Mouse (Mus musculus): ENCODE measurements around the gene Parp6. TPM values are rescaled to one million over a fixed set of nuclear protein-coding genes. Genes with fewer than 3 reads are reported as not detected.

Parp6 gene
- total and polyA plus RNA-seq, 3 experiments, result 6.4 to 13.8 TPM; not detected in 1

- Histone ChIP-seq H3K9ac (ENCODE audit: control insufficient read depth, low read depth, low read length, poor library complexity, severe bottlenecking) (no peak overlapping the region), H3K27ac (ENCODE audit: control insufficient read depth, low read depth, low read length) (no peak overlapping the region), H3K27me3 (ENCODE audit: control insufficient read depth in 1 of 2, insufficient read depth in 2 of 2, low read length in 2 of 2) (peaks cover 0 to 5% of the 10 kb centered on the region in 2 experiments; a peak in 2 of 4 replicates), H3K36me3 (ENCODE audit: control insufficient read depth in 1 of 2, insufficient read depth in 2 of 2, low read length in 2 of 2) (peaks cover 0 to 8% of the 10 kb centered on the region in 2 experiments; a peak in 2 of 4 replicates), H3K4me1 (ENCODE audit: control insufficient read depth in 1 of 2, insufficient read depth in 2 of 2, low read length in 2 of 2) (peaks cover 0 to 12% of the 10 kb centered on the region in 2 experiments; a peak in 1 of 4 replicates), H3K9me3 (replicated peaks; ENCODE audit: insufficient read depth, low read length) (no peaks in the 10 kb centered on the region), H3K79me2 (ENCODE audit: control insufficient read depth, insufficient read depth, low read length, poor library complexity) (no peaks in the 10 kb centered on the region), H3K4me3 (ENCODE audit: control insufficient read depth in 1 of 2, insufficient read depth in 1 of 2, low read depth in 2 of 2, low read length in 2 of 2) (no peak overlapping the region)
- TF ChIP-seq MYC (IDR thresholded peaks at IDR 0.05; ENCODE audit: low read depth, low read length) (no peak), NELFE (IDR thresholded peaks at IDR 0.05; ENCODE audit: low read depth, low read length) (no peak), BHLHE40 (IDR thresholded peaks at IDR 0.05; ENCODE audit: borderline replicate concordance, low read depth, low read length) (no peak), ZKSCAN1 (IDR thresholded peaks at IDR 0.05; ENCODE audit: low read depth, low read length) (no peak), UBTF (IDR thresholded peaks at IDR 0.05; ENCODE audit: borderline replicate concordance, insufficient read depth, low read depth, low read length) (no peak), HCFC1 (IDR thresholded peaks at IDR 0.05; ENCODE audit: low read depth, low read length) (no peak), E2F4 (IDR thresholded peaks at IDR 0.05; ENCODE audit: borderline replicate concordance, low read depth, low read length) (no peak), CTCF (IDR thresholded peaks at IDR 0.05 in 2 of 3, conservative IDR thresholded peaks at IDR 0.05 in 1 of 3; ENCODE audit: control insufficient read depth in 1 of 3, insufficient read depth in 1 of 3, low read depth in 2 of 3, low read length in 3 of 3, poor library complexity in 1 of 3, severe bottlenecking in 1 of 3) (no peak), POLR2AphosphoS2 (IDR thresholded peaks at IDR 0.05; ENCODE audit: low read length) (no peak), ELF1 (IDR thresholded peaks at IDR 0.05; ENCODE audit: low read depth, low read length) (no peak), CHD2 (IDR thresholded peaks at IDR 0.05; ENCODE audit: low read length) (no peak), JUND (IDR thresholded peaks at IDR 0.05; ENCODE audit: low read depth, low read length) (no peak), TBP (IDR thresholded peaks at IDR 0.05; ENCODE audit: low read depth, low read length) (no peak), KAT2A (conservative IDR thresholded peaks at IDR 0.05; ENCODE audit: low read depth, low read length) (no peak), MXI1 (IDR thresholded peaks at IDR 0.05; ENCODE audit: low read depth, low read length) (no peak)
- DNase-seq (ENCODE audit: low read depth, low spot score), result no peak
These were observed 28.8 kb upstream of the Parp6 start for GRCm38 (mm10) chr9:59588252-59588651.

GRCm38 (mm10) chr9:59588710-59589671 lies 28.1 kb upstream of the Parp6 start:
- Histone ChIP-seq H3K9ac (ENCODE audit: control insufficient read depth, low read depth, low read length, poor library complexity, severe bottlenecking) (no peak overlapping the region), H3K9me3 (replicated peaks; ENCODE audit: insufficient read depth, low read length) (no peaks in the 10 kb centered on the region), H3K27me3 (ENCODE audit: control insufficient read depth in 1 of 2, insufficient read depth in 2 of 2, low read length in 2 of 2) (peaks cover 0 to 5% of the 10 kb centered on the region in 2 experiments; a peak in 2 of 4 replicates), H3K4me3 (ENCODE audit: control insufficient read depth in 1 of 2, insufficient read depth in 1 of 2, low read depth in 2 of 2, low read length in 2 of 2) (no peak overlapping the region), H3K4me1 (ENCODE audit: control insufficient read depth in 1 of 2, insufficient read depth in 2 of 2, low read length in 2 of 2) (peaks cover 0 to 12% of the 10 kb centered on the region in 2 experiments; a peak in 1 of 4 replicates), H3K79me2 (ENCODE audit: control insufficient read depth, insufficient read depth, low read length, poor library complexity) (no peaks in the 10 kb centered on the region), H3K36me3 (ENCODE audit: control insufficient read depth in 1 of 2, insufficient read depth in 2 of 2, low read length in 2 of 2) (peaks cover 0 to 8% of the 10 kb centered on the region in 2 experiments; a peak in 2 of 4 replicates), H3K27ac (ENCODE audit: control insufficient read depth, low read depth, low read length) (no peak overlapping the region)
- no peak for TF ChIP-seq MYB (IDR thresholded peaks at IDR 0.05; ENCODE audit: low read depth, low read length)
- TF ChIP-seq MYC (IDR thresholded peaks at IDR 0.05; ENCODE audit: low read depth, low read length), result no peak
- DNase-seq (ENCODE audit: low read depth, low spot score), result no peak

Measured in MEL (cell line).